Mouse (Mus musculus) CH12.LX (cell line): Measurements from ENCODE around the gene Ptgdr. TPM values are rescaled to one million over a fixed set of nuclear protein-coding genes. Genes with fewer than 3 reads are reported as not detected.

ENCODE experiments used
- DNase-seq: peaks from one replicate; pipeline ENCODE4 v3.0.0-alpha.2; 2013; ENCODE audit errors: extremely low read depth
- H3K27ac ChIP-seq: 2 replicates; pipeline ENCODE4 v1.5.1; 2012; ENCODE audit warnings: low read depth, mild to moderate bottlenecking, control low read depth, moderate library complexity; ENCODE audit not compliant: insufficient read depth
- H3K27me3 ChIP-seq: replicated peaks from 2 replicates; pipeline ENCODE3; 2012; ENCODE audit warnings: inconsistent platforms
- H3K36me3 ChIP-seq, 2 experiments: replicated peaks in 1 of 2; 2 replicates each; pipeline versions ENCODE3 to v1.6.1; 2012; ENCODE audit warnings: inconsistent platforms in 1 of 2, low read length in 1 of 2, mild to moderate bottlenecking in 1 of 2, mixed read lengths in 1 of 2, moderate library complexity in 1 of 2; ENCODE audit not compliant: control insufficient read depth in 1 of 2, insufficient read depth in 1 of 2
- H3K4me1 ChIP-seq, 2 experiments: 2 replicates each; pipeline ENCODE4 v1.6.1; 2012; ENCODE audit warnings: inconsistent platforms in 1 of 2, moderate library complexity in 1 of 2; ENCODE audit not compliant: insufficient read depth in 2 of 2, control insufficient read depth in 1 of 2
- H3K4me2 ChIP-seq: 2 replicates; pipeline ENCODE4 v1.6.1; 2012; ENCODE audit warnings: low read depth, mild to moderate bottlenecking, control low read depth; ENCODE audit not compliant: poor library complexity, insufficient read depth, severe bottlenecking
- H3K4me3 ChIP-seq, 3 experiments: fragments of 150-350 bp in 1 of 3; sonication (generic) in 1 of 3; replicated peaks in 1 of 3; 2 replicates each; pipeline versions ENCODE3 to v1.5.1; 2011 to 2012; ENCODE audit warnings: low read depth in 2 of 3, low read length in 2 of 3, mild to moderate bottlenecking in 2 of 3, moderate library complexity in 2 of 3, control low read depth in 1 of 3, improper control_type of control experiment in 1 of 3, inconsistent platforms in 1 of 3, mixed read lengths in 1 of 3; ENCODE audit not compliant: poor library complexity in 1 of 3
- H3K79me2 ChIP-seq: replicated peaks from 2 replicates; pipeline ENCODE4 v1.6.1; 2012; ENCODE audit warnings: mild to moderate bottlenecking, moderate library complexity; ENCODE audit not compliant: control insufficient read depth, poor library complexity, insufficient read depth, severe bottlenecking; ENCODE audit errors: extremely low read depth
- H3K9ac ChIP-seq: 2 replicates; pipeline ENCODE4 v1.6.1; 2012; ENCODE audit warnings: low read depth, mild to moderate bottlenecking, control low read depth, moderate library complexity; ENCODE audit not compliant: insufficient read depth
- H3K9me3 ChIP-seq: replicated peaks from 2 replicates; pipeline ENCODE3; 2012; ENCODE audit warnings: low read length, inconsistent platforms, mixed read lengths
- BHLHE40 ChIP-seq: IDR thresholded peaks from 2 replicates; pipeline ENCODE4 v1.6.1; 2011; ENCODE audit warnings: mild to moderate bottlenecking, low read depth, low read length, improper control_type of control experiment
- CHD2 ChIP-seq: IDR thresholded peaks from 2 replicates; pipeline ENCODE4 v1.6.1; 2011; ENCODE audit warnings: low read length, improper control_type of control experiment
- E2F4 ChIP-seq: IDR thresholded peaks from 2 replicates; pipeline ENCODE4 v1.6.1; 2011; ENCODE audit warnings: low read depth, low read length, improper control_type of control experiment; ENCODE audit not compliant: insufficient replicate concordance
- EP300 ChIP-seq: IDR thresholded peaks from 2 replicates; pipeline ENCODE4 v1.6.1; 2011; ENCODE audit warnings: low read length, improper control_type of control experiment
- ETS1 ChIP-seq: conservative IDR thresholded peaks from 2 replicates; pipeline ENCODE4 v1.6.1; 2012; ENCODE audit warnings: low read depth, mild to moderate bottlenecking, inconsistent platforms, low read length, improper control_type of control experiment, moderate library complexity
- IRF4 ChIP-seq: IDR thresholded peaks from 2 replicates; pipeline ENCODE4 v1.6.1; 2014; ENCODE audit warnings: low read depth, mild to moderate bottlenecking, inconsistent platforms, low read length, improper control_type of control experiment
- MAFK ChIP-seq: IDR thresholded peaks from 2 replicates; pipeline ENCODE4 v1.6.1; 2011; ENCODE audit warnings: low read length, improper control_type of control experiment; ENCODE audit not compliant: insufficient replicate concordance
- MAX ChIP-seq: IDR thresholded peaks from 2 replicates; pipeline ENCODE4 v1.6.1; 2011; ENCODE audit warnings: low read length, improper control_type of control experiment
- MAZ ChIP-seq: IDR thresholded peaks from 2 replicates; pipeline ENCODE4 v1.6.1; 2012; ENCODE audit warnings: low read depth, mild to moderate bottlenecking, inconsistent platforms, low read length, improper control_type of control experiment, moderate library complexity
- MEF2A ChIP-seq: IDR thresholded peaks from 2 replicates; pipeline ENCODE4 v1.6.1; 2014; ENCODE audit warnings: low read depth, mild to moderate bottlenecking, inconsistent platforms, low read length, improper control_type of control experiment, borderline replicate concordance
- NRF1 ChIP-seq: IDR thresholded peaks from 2 replicates; pipeline ENCODE4 v1.6.1; 2014; ENCODE audit warnings: low read depth, mild to moderate bottlenecking, inconsistent platforms, low read length, improper control_type of control experiment, moderate library complexity
- TCF12 ChIP-seq: IDR thresholded peaks from 2 replicates; pipeline ENCODE4 v1.6.1; 2014; ENCODE audit warnings: low read depth, mild to moderate bottlenecking, inconsistent platforms, low read length, improper control_type of control experiment
- dilution Hi-C: fragments of 300-500 bp; cut with MboI; formaldehyde crosslinking; loops from 2 replicates; pipeline ENCODE4 v1.14.3; 2020; ENCODE audit warnings: low sequenced_read_pairs; ENCODE audit not compliant: extremely low pct_unique_long_range_greater_than_20kb, extremely low pct_ligation_motif_present
- in situ Hi-C: fragments of 300-500 bp; cut with MboI; formaldehyde crosslinking; loops from 3 replicates; pipeline ENCODE4 v1.14.3; 2019; ENCODE audit warnings: low sequenced_read_pairs, low pct_ligation_motif_present, low pct_unique_long_range_greater_than_20kb, mixed read lengths
- polyA plus RNA-seq: library from polyadenylated mRNA; unstranded; fragments of >175 nt; gene quantifications from 2 replicates; pipeline ENCODE4 v1.2.1, GENCODE M21; 2012; ENCODE audit warnings: low read depth; ENCODE audit not compliant: insufficient read length
- total RNA-seq, 2 experiments: library from RNA; depleted of rRNA; stranded (reverse); fragments of 300-350 nt in 1 of 2; fragments of >200 nt in 1 of 2; gene quantifications; 2 replicates each; pipeline ENCODE4 v1.2.3; 2012 to 2014

Ptgdr gene
- total and polyA plus RNA-seq, 3 experiments, result not detected

DNA sequence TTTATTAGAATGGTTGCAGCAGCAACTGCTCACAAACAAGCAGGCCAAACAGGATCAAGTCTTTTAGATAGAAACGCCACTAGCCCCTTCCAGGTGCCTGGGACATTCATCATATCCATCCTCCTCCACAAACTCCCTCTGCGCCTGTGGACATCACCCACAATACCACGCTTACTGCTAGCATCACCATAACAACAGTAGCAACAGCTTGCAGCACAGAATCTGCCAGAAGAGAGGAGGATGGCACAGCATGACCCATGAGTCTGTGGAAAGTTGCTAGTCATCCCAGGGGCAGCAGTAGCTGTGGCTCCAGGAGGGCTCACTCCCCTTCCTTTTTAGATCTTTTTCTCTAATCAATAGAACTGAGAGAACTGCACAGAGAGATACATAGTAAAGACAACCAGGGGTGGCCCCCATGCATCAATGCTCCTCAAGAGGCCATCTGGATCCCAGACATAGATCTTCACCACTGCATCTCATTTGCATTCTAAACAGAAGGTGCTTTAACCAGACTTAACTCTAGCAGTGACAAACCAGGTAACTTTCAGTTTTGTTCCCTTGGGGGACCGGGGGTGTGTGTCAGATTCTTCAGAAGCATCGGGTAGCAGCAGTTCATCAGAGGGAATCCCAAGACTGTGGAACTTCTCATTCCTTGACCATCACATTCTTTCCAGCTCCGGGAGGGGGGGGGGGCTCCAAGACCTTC is 12.5 kb downstream of the Ptgdr start:
- no peak overlapping the region for H3K4me3 ChIP-seq
- no peak for TF ChIP-seq NRF1
- 0 out of 2 replicates have a peak, but pooled peaks have one; percentile 22 for TF ChIP-seq MAZ
- TF ChIP-seq TCF12, result peak; percentile 36; the same call in 1 of the 2 replicates
- TF ChIP-seq ETS1, result peak; percentile 41; the same call in 1 of the 2 replicates
- TF ChIP-seq IRF4, result 0 out of 2 replicates have a peak, but pooled peaks have one; percentile 50
- no peak for TF ChIP-seq MAX
- TF ChIP-seq MEF2A, result peak; percentile 32; the same call in 1 of the 2 replicates
- TF ChIP-seq BHLHE40, result peak; percentile 36; the same call in 1 of the 2 replicates
- TF ChIP-seq EP300, result peak; percentile 48; the same call in 1 of the 2 replicates
- no peak overlapping the region for H3K9ac ChIP-seq
- H3K4me2 ChIP-seq, result peak overlapping the region; percentile 49
- in situ Hi-C loops, result no loop called here
- no peaks in the 10 kb centered on the region for H3K9me3 ChIP-seq
- H3K79me2 ChIP-seq, result no peaks in the 10 kb centered on the region
- H3K4me1 ChIP-seq, result peaks cover 2 to 30% of the 10 kb centered on the region in 2 experiments
- no peaks in the 10 kb centered on the region for H3K27me3 ChIP-seq
- dilution Hi-C loops, result no loop called here
- no peak overlapping the region for H3K27ac ChIP-seq
- DNase-seq, result peak; percentile 80
- no peaks in the 10 kb centered on the region for H3K36me3 ChIP-seq

- Histone ChIP-seq H3K36me3 (no peaks in the 10 kb centered on the region), H3K9me3 (no peaks in the 10 kb centered on the region), H3K79me2 (no peaks in the 10 kb centered on the region), H3K27ac (no peak overlapping the region), H3K27me3 (no peaks in the 10 kb centered on the region), H3K4me1 (peaks cover 2 to 30% of the 10 kb centered on the region in 2 experiments)
- dilution Hi-C loops, result no loop called here
- in situ Hi-C loops, result no loop called here
- no peak for DNase-seq
- TF ChIP-seq IRF4, result no peak
- TF ChIP-seq CHD2, result no peak
- no peak for TF ChIP-seq E2F4
- no peak for TF ChIP-seq MAFK
- no peak for TF ChIP-seq MAX
- TF ChIP-seq, all 38 proteins: peak for 0
- H3K4me2 ChIP-seq, result no peak overlapping the region
- H3K9ac ChIP-seq, result no peak overlapping the region
- no peak overlapping the region for H3K4me3 ChIP-seq
Observed at GRCm38 (mm10) chr14:44843768-44844755, 15.1 kb downstream of the Ptgdr start.
